In genomic region chr5:126324847-126325246, GRCm38 (mm10) we compare ENCODE assay signal across 18 mouse cellular contexts.
DNase-seq lines count a peak whose midpoint lies in the region; ATAC-seq and TF ChIP-seq lines count a peak whose summit lies in the region.
"Had no signal": no experiment of that assay in that cellular context is flagged by ENCODE, and none has a peak within 500 bp of the region (broad histone marks: within the 10 kb centered on the region; RNA-seq: fewer than 3 reads in every experiment).

No protein-coding gene starts in this region.

- 76% methylated on average over 6 of the region's 6 CpGs for WGBS in kidney, adult 2 months
- WGBS in midbrain, embryonic 16.5 days = 68% methylated on average over 6 of the region's 6 CpGs
- 75% methylated on average over 6 of the region's 6 CpGs for WGBS in midbrain, embryonic 13.5 days
- 74% methylated on average over 6 of the region's 6 CpGs for WGBS in bone marrow, adult 2 months

- TF ChIP-seq CTCF in kidney, adult 2 months (conservative IDR thresholded peaks at IDR 0.05; ENCODE audit: insufficient read depth, insufficient read length, low read depth, low read length) = 0 out of 2 replicates have a peak, but pooled peaks have one; percentile 2
- 0 out of 2 replicates have a peak, but pooled peaks have one; percentile 6 for TF ChIP-seq CTCF in bone marrow, adult 2 months (IDR thresholded peaks at IDR 0.05; ENCODE audit: control insufficient read depth, insufficient read depth, low read length)

- no peak for ATAC-seq in midbrain, embryonic 16.5 days
- ATAC-seq in midbrain, embryonic 13.5 days = no peak
- ATAC-seq: inflammation-experienced regulatory T-cells, adult 6 months had no signal

- H3K27me3 ChIP-seq in kidney, adult 2 months (replicated peaks; ENCODE audit: control insufficient read depth, insufficient read depth, low read length) = no peaks in the 10 kb centered on the region
- H3K27me3 ChIP-seq in midbrain, embryonic 16.5 days (ENCODE audit: control insufficient read depth, insufficient read depth, low read depth, low read length) = no peaks in the 10 kb centered on the region
- H3K27me3 ChIP-seq in midbrain, embryonic 13.5 days = 0 out of 2 replicates have a peak, but pooled peaks cover 2% of the 10 kb centered on the region
- H3K27me3 ChIP-seq: CH12.LX; embryonic facial prominence, embryonic 15.5 days; liver, embryonic 13.5 days had no signal

- TF ChIP-seq POLR2A in kidney, adult 2 months (IDR thresholded peaks at IDR 0.05; ENCODE audit: low read depth, low read length) = no peak
- TF ChIP-seq POLR2A in bone marrow, adult 2 months (IDR thresholded peaks at IDR 0.05; ENCODE audit: borderline replicate concordance, control insufficient read depth, low read depth, low read length) = no peak

- H3K9ac ChIP-seq in midbrain, embryonic 16.5 days (ENCODE audit: low read depth, low read length) = no peak overlapping the region
- no peak overlapping the region for H3K9ac ChIP-seq in midbrain, embryonic 13.5 days (replicated peaks)
- H3K9ac ChIP-seq: embryonic facial prominence, embryonic 15.5 days; liver, embryonic 13.5 days had no signal

- DNase-seq in kidney, adult 2 months = no peak
- DNase-seq in kidney, adult 18-20 months = no peak
- no peak for DNase-seq in spleen, postnatal 36 days (ENCODE audit: low spot score in 2 of 2)
- no peak for DNase-seq in right cerebral cortex, postnatal 14 days
- DNase-seq: adrenal gland, adult 8-10 months; cerebellum, adult 9-10 months; gastrocnemius, postnatal 25 days; heart, postnatal 36 days; kidney, postnatal 14 days; liver, embryonic 13.5 days; right cerebral cortex, postnatal 25 days had no signal

- no peak overlapping the region for H3K4me3 ChIP-seq in kidney, adult 2 months (ENCODE audit: insufficient read depth, low read depth, low read length)
- no peak overlapping the region for H3K4me3 ChIP-seq in midbrain, embryonic 16.5 days (ENCODE audit: low read depth, low read length)
- H3K4me3 ChIP-seq in midbrain, embryonic 13.5 days (replicated peaks) = no peak overlapping the region
- no peak overlapping the region for H3K4me3 ChIP-seq in bone marrow, adult 2 months (replicated peaks; ENCODE audit: control insufficient read depth, low read depth, low read length)
- H3K4me3 ChIP-seq: embryonic facial prominence, embryonic 15.5 days; liver, embryonic 13.5 days had no signal

- no peak overlapping the region for H3K4me2 ChIP-seq in midbrain, embryonic 16.5 days (ENCODE audit: low read length)
- no peak overlapping the region for H3K4me2 ChIP-seq in midbrain, embryonic 13.5 days (replicated peaks)
- H3K4me2 ChIP-seq: embryonic facial prominence, embryonic 15.5 days; heart, embryonic 11.5 days; liver, embryonic 13.5 days had no signal

- no peaks in the 10 kb centered on the region for H3K36me3 ChIP-seq in kidney, adult 2 months (ENCODE audit: control insufficient read depth, insufficient read depth, low read length)
- H3K36me3 ChIP-seq in midbrain, embryonic 16.5 days (ENCODE audit: control insufficient read depth, insufficient read depth, low read length) = no peaks in the 10 kb centered on the region
- no peaks in the 10 kb centered on the region for H3K36me3 ChIP-seq in midbrain, embryonic 13.5 days
- H3K36me3 ChIP-seq: embryonic facial prominence, embryonic 15.5 days; liver, embryonic 13.5 days had no signal

- no peaks in the 10 kb centered on the region for H3K4me1 ChIP-seq in kidney, adult 2 months (ENCODE audit: control insufficient read depth, insufficient read depth, low read length)
- no peaks in the 10 kb centered on the region for H3K4me1 ChIP-seq in midbrain, embryonic 16.5 days (ENCODE audit: control insufficient read depth, insufficient read depth, low read length)
- no peaks in the 10 kb centered on the region for H3K4me1 ChIP-seq in midbrain, embryonic 13.5 days (replicated peaks)
- H3K4me1 ChIP-seq in bone marrow, adult 2 months (ENCODE audit: control insufficient read depth, insufficient read depth, low read length) = no peaks in the 10 kb centered on the region
- H3K4me1 ChIP-seq: embryonic facial prominence, embryonic 15.5 days; liver, embryonic 13.5 days had no signal

- H3K27ac ChIP-seq in kidney, adult 2 months (ENCODE audit: insufficient read depth, low read depth, low read length) = no peak overlapping the region
- H3K27ac ChIP-seq in midbrain, embryonic 16.5 days (ENCODE audit: low read length) = 0 out of 2 replicates have a peak overlapping the region, but pooled peaks have one; percentile 10
- no peak overlapping the region for H3K27ac ChIP-seq in midbrain, embryonic 13.5 days
- no peak overlapping the region for H3K27ac ChIP-seq in bone marrow, adult 2 months (ENCODE audit: control insufficient read depth, insufficient read depth, low read depth, low read length, poor library complexity)
- H3K27ac ChIP-seq: embryonic facial prominence, embryonic 15.5 days; liver, embryonic 13.5 days had no signal

- H3K9me3 ChIP-seq in midbrain, embryonic 16.5 days (replicated peaks; ENCODE audit: control insufficient read depth, low read length, poor library complexity, severe bottlenecking) = no peaks in the 10 kb centered on the region; the same call in 1 of the 2 replicates
- H3K9me3 ChIP-seq in midbrain, embryonic 13.5 days = peaks cover 7% of the 10 kb centered on the region; the same call in 1 of the 2 replicates
- H3K9me3 ChIP-seq: embryonic facial prominence, embryonic 15.5 days; liver, embryonic 13.5 days had no signal
